Mouse (Mus musculus): Measurements from ENCODE around the gene Tbc1d23. TPM values are rescaled to one million over a fixed set of nuclear protein-coding genes. Genes with fewer than 3 reads are reported as not detected.

The Tbc1d23 gene
- total RNA-seq, 2 experiments from 2014 or later, result 40.2 to 40.3 TPM

Other genes with a start within 250 kb of the Tbc1d23 start
- gene Tmem45a2, start 160.1 kb downstream of the Tbc1d23 start, total RNA-seq (2021), result not detected
- 10 to 100 TPM; 95.9 to 98.4 TPM for gene Tomm70a, start 109.8 kb downstream of the Tbc1d23 start, total RNA-seq (2021)
- 10 to 100 TPM; 10.7 to 14.0 TPM for gene Nit2, start 64.2 kb downstream of the Tbc1d23 start, total RNA-seq (2021)
- under 1 TPM; 0.42 to 0.43 TPM for gene Tmem30c, start 61.4 kb upstream of the Tbc1d23 start, total RNA-seq (2021)
- 1 to 10 TPM; 3.2 to 4.6 TPM for gene Filip1l, start 121.6 kb upstream of the Tbc1d23 start, total RNA-seq (2021)

All from layer of hippocampus, adult 18-20 months (tissue).